8 mouse cellular contexts compared by ENCODE assay signal in genomic region chr17:50006721-50007351, GRCm38 (mm10).
A peak's percentile ranks its signal among the peaks of the same experiment; 100 is the strongest.
DNase-seq lines count a peak whose midpoint lies in the region; ATAC-seq and TF ChIP-seq lines count a peak whose summit lies in the region.

No protein-coding gene starts in this region.

- H3K4me1 ChIP-seq in embryonic facial prominence, embryonic 12.5 days, result peaks cover 11% of the 10 kb centered on the region
- H3K4me1 ChIP-seq in stomach, postnatal 0 days (replicated peaks; ENCODE audit: control insufficient read depth, insufficient read depth), result no peaks in the 10 kb centered on the region

- no peak for TF ChIP-seq CTCF in stomach, postnatal 0 days (IDR thresholded peaks at IDR 0.05; ENCODE audit: low read depth)

- ATAC-seq in embryonic facial prominence, embryonic 12.5 days (ENCODE audit: insufficient number of reproducible peaks, insufficient read depth, low FRiP score, low TSS enrichment), result peak; percentile 71; the same call in 1 of the 2 replicates
- ATAC-seq in stomach, postnatal 0 days (ENCODE audit: low FRiP score, low TSS enrichment), result peak; percentile 76

- no peaks in the 10 kb centered on the region for H3K9me3 ChIP-seq in embryonic facial prominence, embryonic 12.5 days
- H3K9me3 ChIP-seq in stomach, postnatal 0 days (ENCODE audit: control insufficient read depth, low read length), result no peaks in the 10 kb centered on the region

- DNase-seq in kidney, postnatal 4 days, result peak; percentile 15 to 50
- no peak for DNase-seq in kidney, postnatal 14 days
- DNase-seq in brain, embryonic 18.5 days (ENCODE audit: low read depth, low spot score), result peak; percentile 76
- DNase-seq in layer of hippocampus, adult 8-10 months (ENCODE audit: low spot score in 2 of 2), result peak; percentile 37 to 47
- DNase-seq in stomach, postnatal 0 days (ENCODE audit: low spot score), result peak; percentile 52
- no peak for DNase-seq in kidney, postnatal 10 days
- no peak for DNase-seq in lung, postnatal 25 days (ENCODE audit: low spot score)

- no peak overlapping the region for H3K4me3 ChIP-seq in embryonic facial prominence, embryonic 12.5 days
- no peak overlapping the region for H3K4me3 ChIP-seq in stomach, postnatal 0 days (ENCODE audit: low read depth, low read length)

- WGBS in embryonic facial prominence, embryonic 12.5 days, result 7% methylated on average over 9 of the region's 9 CpGs
- 27% methylated on average over 9 of the region's 9 CpGs for WGBS in stomach, postnatal 0 days

- no peaks in the 10 kb centered on the region for H3K36me3 ChIP-seq in embryonic facial prominence, embryonic 12.5 days
- H3K36me3 ChIP-seq in stomach, postnatal 0 days (ENCODE audit: control insufficient read depth, insufficient read depth, low read length), result no peaks in the 10 kb centered on the region

- no peak for TF ChIP-seq EP300 in stomach, postnatal 0 days (optimal IDR thresholded peaks at IDR 0.05)

- H3K27me3 ChIP-seq in embryonic facial prominence, embryonic 12.5 days, result no peaks in the 10 kb centered on the region
- H3K27me3 ChIP-seq in stomach, postnatal 0 days (ENCODE audit: control insufficient read depth, insufficient read depth, low read length), result no peaks in the 10 kb centered on the region

- H3K27ac ChIP-seq in embryonic facial prominence, embryonic 12.5 days, result peak overlapping the region; percentile 17; the same call in 1 of the 2 replicates
- no peak overlapping the region for H3K27ac ChIP-seq in stomach, postnatal 0 days (replicated peaks)

- no peak overlapping the region for H3K9ac ChIP-seq in embryonic facial prominence, embryonic 12.5 days
- H3K9ac ChIP-seq in stomach, postnatal 0 days (ENCODE audit: low read length), result no peak overlapping the region

- H3K4me2 ChIP-seq in embryonic facial prominence, embryonic 12.5 days (replicated peaks), result no peak overlapping the region
- no peak overlapping the region for H3K4me2 ChIP-seq in stomach, postnatal 0 days (replicated peaks; ENCODE audit: low read depth)

Comparison
In these comparisons a context has a peak if more than half of its experiments do, and no peak if none do; other contexts are left out.
1. DNase-seq: peak in kidney, postnatal 4 days (2 of 2), brain, embryonic 18.5 days (single experiment), layer of hippocampus, adult 8-10 months (2 of 2) and stomach, postnatal 0 days (single experiment); none in kidney, postnatal 14 days (single experiment), kidney, postnatal 10 days (single experiment) and lung, postnatal 25 days (single experiment).